Mouse (Mus musculus) frontal cortex, adult 2 months (tissue): ENCODE data around the gene Snai1. TPM values are rescaled to one million over a fixed set of nuclear protein-coding genes. Genes with fewer than 3 reads are reported as not detected.

Experiments used
- DNase-seq, 2 experiments: peaks; one replicate each; pipeline ENCODE4 v3.0.0; 2022; ENCODE audit warnings: low spot score in 1 of 2; ENCODE audit errors: extremely low spot score in 1 of 2
- polyA plus RNA-seq: library from polyadenylated mRNA; depleted of rRNA; stranded (reverse); fragments of >200 nt; gene quantifications from 2 replicates; pipeline ENCODE4 v1.2.3, GENCODE M21; 2012

Gene Snai1
- polyA plus RNA-seq, 1 experiment: 2.3 TPM

GRCm38 (mm10) chr2:167548961-167549360 is 11.0 kb downstream of the Snai1 start:
- no peak for DNase-seq

- no peak for DNase-seq
These were observed 12.4 kb downstream of the Snai1 start for GRCm38 (mm10) chr2:167550341-167550854.

GRCm38 (mm10) chr2:167551342-167551920 is 13.4 kb downstream of the Snai1 start:
- no peak for DNase-seq

- DNase-seq: no peak
These were observed 14.3 kb downstream of the Snai1 start for GRCm38 (mm10) chr2:167552292-167552691.

GRCm38 (mm10) chr2:167552927-167553402 is 15.0 kb downstream of the Snai1 start:
- DNase-seq: no peak

- DNase-seq: no peak
These were observed 17.8 kb downstream of the Snai1 start for GRCm38 (mm10) chr2:167555766-167556165.

- DNase-seq: no peak
These were observed 21.4 kb downstream of the Snai1 start for GRCm38 (mm10) chr2:167559413-167559812.

GRCm38 (mm10) chr2:167562101-167562500 is 24.1 kb downstream of the Snai1 start:
- no peak for DNase-seq

- no peak for DNase-seq
These were observed 25.0 kb downstream of the Snai1 start for GRCm38 (mm10) chr2:167563035-167563434.

GRCm38 (mm10) chr2:167563703-167564102 is 25.7 kb downstream of the Snai1 start:
- no peak for DNase-seq

- DNase-seq: no peak
These were observed 26.7 kb downstream of the Snai1 start for GRCm38 (mm10) chr2:167564551-167565311.

GRCm38 (mm10) chr2:167565312-167565656 is 27.3 kb downstream of the Snai1 start:
- no peak for DNase-seq

GRCm38 (mm10) chr2:167565682-167566081 is 27.7 kb downstream of the Snai1 start:
- DNase-seq: no peak

GRCm38 (mm10) chr2:167568112-167568511 is 30.1 kb downstream of the Snai1 start:
- no peak for DNase-seq

- peak in 1 of 2 experiments; percentile 48 for DNase-seq
These were observed 32.1 kb downstream of the Snai1 start for GRCm38 (mm10) chr2:167569934-167570651.

- no peak for DNase-seq
These were observed 32.8 kb downstream of the Snai1 start for GRCm38 (mm10) chr2:167570815-167571214.

GRCm38 (mm10) chr2:167571442-167572220 is 33.6 kb downstream of the Snai1 start:
- DNase-seq: no peak

- DNase-seq: no peak
These were observed 36.8 kb downstream of the Snai1 start for GRCm38 (mm10) chr2:167574814-167575213.

GRCm38 (mm10) chr2:167575581-167575980 is 37.6 kb downstream of the Snai1 start:
- DNase-seq: no peak

- no peak for DNase-seq
These were observed 38.2 kb downstream of the Snai1 start for GRCm38 (mm10) chr2:167576121-167576620.
